Mouse (Mus musculus) megakaryocyte, embryonic 14.5 days (primary cell): ENCODE data around the gene Gm14180.
"Not testable (repeated sequence)": the region's sequence is repeated elsewhere in the genome, so short reads cannot be mapped to it uniquely, and the experiment has no call there.

ENCODE experiments used
- FLI1 ChIP-seq: IDR thresholded peaks from 2 replicates; pipeline ENCODE4 v1.6.1; 2012; ENCODE audit warnings: low read length, inconsistent platforms, mixed read lengths
- GATA1 ChIP-seq: IDR thresholded peaks from 3 replicates; pipeline ENCODE4 v1.6.1; 2012; ENCODE audit warnings: mixed read lengths, low read length, inconsistent platforms, borderline replicate concordance

DNA sequence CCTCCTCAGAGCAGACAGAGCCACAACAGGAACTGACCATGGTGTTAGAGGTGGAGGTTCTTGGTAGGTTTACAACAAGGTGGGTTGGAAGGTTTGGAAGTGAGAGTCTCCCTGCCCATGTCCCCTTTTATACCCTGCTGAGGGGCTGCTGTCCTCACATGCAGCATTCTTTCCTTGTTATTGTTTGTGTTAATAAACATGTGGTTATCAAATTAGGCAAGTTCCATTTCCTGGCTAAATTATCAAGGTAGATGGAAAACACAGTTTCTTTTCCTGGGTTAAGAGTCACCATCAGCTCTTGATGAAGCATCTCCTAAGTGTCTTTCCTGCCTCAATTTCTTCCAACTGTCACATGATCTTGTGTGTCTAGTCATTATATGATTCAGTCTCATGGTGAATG is 38.7 kb upstream of the Gm14180 start, which contains the start of gene Gm11595:
- not testable (repeated sequence) for TF ChIP-seq FLI1, GATA1
